Mouse (Mus musculus): ENCODE data around the gene Cacna1i.

Cacna1i gene

DNA sequence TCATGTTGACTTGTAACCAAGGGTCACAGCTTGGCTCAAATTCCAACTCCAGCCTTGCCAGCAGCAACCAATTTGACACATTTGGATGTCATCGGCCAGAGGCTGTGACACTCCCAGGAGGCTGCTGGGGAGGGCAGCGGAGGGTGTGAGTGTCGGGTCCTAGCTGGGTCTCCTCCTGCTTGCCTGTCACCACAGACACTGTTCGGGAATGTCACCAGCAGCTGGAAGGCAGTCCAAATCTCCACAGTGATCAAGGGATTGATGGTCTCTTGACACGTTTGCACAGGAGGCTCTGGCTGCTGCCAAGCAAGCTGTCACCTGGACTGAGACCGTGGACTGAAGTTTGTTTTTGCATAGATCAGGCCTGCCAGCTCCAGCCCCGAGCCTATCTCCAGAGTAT, 123.6 kb downstream of the Cacna1i start:
- DNase-seq (ENCODE audit: low read depth), result no peak

DNA sequence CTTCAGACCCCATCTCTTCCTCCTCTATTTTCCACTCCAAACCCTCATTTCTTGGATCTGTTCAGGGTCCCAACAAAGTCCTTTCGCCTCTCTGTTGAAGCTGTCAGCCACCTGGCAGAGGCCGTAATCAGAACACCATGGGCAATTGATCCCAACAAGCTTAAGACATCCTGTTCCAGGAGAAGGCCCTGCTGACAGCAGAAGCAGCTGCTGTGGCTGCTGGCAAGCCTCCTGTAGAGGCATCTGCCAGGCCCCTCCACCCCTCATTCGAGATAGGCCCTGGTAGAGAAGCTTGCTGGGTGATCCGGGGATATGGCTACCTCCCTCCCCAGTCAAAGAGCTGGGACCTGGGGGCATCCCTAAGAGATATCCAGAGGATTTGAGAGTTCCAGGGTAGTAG, 126.0 kb downstream of the Cacna1i start:
- DNase-seq (ENCODE audit: low read depth), result no peak

DNA sequence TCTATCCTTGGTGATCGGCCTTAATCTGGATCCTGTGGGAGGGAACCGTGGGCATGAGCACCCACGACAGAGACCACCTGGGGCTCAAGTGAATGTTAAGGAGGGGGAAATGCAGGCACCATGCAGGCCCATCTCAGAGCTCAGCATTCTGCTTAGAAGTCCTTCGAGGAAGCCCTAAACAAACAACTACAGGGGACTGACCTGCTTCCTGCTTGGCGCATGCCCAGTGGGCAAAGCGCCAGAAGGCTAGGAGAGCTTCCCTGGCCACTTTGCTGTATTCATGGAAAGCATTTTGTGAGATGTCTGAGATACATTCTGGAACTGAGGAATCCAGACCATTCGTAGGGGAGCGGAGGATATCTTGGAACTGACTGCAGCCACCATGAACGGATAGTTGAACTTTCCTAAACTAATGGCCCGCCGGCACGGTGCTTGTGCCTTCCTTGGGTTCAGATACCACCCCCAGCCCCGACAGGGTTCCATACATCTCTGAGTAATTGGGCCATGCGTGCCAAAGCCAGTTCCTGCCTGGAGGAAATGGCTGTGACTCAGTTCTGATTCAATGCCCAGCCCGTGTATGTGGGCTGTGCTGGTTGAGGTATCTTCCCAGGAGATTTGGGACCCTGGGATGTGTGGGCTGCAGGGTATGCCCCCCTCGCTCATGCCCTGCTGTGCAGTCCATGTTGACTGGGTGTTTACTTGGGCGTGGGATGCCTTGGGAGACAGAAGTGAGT, 127.1 kb downstream of the Cacna1i start:
- DNase-seq (ENCODE audit: low read depth), result no peak

DNA sequence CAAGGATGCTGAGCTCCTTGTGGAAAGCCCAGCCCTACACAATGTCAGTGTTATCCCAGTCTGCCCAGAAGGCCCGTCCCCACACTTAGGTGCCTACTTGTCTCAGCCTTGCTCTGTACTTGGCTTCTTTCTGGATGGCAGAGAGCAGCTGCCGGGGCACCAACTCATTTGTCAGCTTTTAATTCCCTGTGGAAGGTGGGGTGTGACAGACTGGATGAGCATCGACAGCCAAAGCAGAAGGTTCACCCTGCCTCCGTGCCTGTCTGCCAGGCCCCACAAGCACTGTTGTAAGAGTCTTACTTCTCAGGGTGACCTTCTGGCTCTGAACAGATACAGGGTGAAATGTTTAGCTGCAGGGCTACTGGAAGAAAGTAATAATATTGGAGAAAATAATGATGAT, 128.1 kb downstream of the Cacna1i start:
- DNase-seq (ENCODE audit: low read depth), result no peak

DNA sequence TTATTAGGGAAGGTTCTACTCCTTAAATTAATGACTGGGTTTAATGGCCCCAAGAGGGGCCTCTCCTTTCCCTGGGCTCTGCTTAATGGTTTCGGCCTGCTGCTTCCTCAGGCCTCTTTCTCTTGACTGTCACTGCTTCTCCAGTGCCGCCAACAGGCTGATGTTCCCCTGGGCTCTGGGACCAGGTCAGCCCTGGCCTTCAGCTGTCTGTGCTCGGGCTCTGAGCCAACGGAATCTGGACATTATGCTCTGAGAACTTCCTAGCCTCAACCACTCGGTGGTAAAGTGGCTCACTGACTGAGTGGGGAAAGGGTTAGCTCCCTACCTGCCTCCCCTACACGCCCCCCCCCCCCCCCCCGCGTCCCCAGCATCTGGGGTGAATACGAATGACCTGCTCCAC, 130.0 kb downstream of the Cacna1i start:
- no peak for DNase-seq (ENCODE audit: low read depth)

DNA sequence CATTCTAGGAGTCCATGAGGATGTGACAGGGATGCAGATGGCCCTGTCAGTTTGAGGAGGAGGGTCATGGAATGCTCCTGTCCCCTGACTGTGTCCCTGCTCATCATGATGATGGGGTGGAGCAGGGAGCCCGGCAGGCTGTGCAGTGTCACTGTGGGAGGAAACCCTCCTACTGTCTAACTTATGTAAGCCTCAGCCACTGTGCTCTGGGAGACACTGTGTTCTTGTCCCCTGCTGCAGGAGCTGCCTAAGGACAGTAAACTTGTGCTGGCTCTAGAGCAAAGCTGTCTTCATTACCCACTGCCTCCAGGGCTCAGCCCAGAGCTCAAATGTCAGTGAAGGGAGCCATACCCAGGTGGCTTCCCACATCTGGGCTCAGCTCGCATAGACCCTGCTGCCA, 131.1 kb downstream of the Cacna1i start:
- no peak for DNase-seq (ENCODE audit: low read depth)

DNA sequence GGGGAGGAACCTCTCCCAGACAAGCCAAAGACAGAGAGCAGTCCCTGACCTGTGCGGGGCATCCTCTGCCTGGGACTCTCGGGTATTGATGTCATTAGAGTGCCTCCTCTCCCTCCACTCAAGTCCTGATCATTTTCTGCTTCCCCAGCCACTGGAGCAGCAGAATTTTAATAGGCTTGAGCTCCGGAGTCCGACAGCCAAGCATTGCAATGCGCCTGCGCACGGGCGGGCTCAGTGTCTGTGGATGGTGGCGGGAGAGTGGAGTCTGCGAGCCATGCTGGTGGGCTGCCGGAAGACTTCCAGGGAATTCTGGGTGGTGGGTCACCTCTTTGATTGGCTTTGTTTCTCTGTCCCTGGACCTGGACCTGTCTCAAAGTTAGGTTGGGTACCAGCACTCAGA, 143.3 kb downstream of the Cacna1i start:
- DNase-seq (ENCODE audit: low read depth), result no peak

DNA sequence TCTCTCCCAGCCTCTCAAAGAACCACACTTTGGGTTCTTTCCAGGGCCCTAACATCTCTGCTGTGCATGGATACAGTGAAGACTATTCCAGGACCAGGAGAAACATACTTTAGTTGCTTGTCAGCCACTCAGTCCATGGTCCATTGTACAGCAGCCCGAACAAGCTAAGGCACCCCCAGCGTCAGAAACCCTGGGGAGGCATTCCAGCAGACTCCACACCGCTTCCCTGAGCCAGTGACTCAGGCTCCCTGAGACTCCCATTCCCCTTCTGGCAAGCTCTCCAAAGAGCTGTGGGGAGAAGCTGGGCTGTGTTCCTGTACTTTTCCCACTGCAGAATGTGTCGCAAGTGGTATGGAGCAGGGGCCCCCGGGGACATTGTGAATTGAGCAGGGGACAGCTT, 149.9 kb downstream of the Cacna1i start:
- DNase-seq (ENCODE audit: low read depth), result no peak

DNA sequence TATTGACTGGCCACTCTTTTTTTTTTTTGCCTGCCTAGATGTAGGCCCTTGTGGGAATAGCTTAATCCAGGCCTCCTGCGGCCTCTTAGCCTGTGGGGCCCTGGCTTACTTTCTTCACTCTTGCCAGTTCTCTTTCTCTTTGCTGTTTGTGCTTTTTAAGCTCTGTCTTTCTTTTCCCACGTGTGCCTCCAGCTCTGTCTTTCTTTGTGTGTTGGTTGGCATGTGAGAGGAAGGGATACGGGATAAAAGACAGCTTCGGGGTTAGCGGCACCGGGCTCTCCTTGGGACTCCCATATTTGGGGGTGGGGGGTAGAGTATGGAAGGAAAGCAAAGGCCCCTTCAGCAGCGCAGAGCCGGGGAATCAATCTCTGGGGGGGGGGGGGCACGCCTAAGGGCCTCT, 151.0 kb downstream of the Cacna1i start:
- DNase-seq (ENCODE audit: low read depth), result no peak

DNA sequence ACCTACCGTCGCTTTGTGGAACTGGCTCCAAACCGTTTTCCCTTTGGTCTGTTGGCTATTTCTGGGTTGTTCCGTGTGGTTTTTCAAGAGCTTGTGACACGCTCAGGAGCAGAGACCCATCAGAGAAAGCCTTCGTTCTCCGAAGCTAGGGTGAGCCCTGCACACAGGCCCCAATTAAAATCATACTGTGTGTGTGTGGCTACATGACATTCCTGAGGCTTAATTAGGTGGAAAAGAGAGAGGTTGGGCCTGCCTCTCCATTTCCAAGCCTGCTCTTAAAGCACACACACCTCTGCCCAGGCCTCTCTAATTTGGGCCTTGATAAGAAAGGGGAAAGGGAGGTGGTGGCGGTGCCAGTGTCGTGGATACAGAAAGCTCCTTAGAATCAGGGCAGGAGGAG, 151.4 kb downstream of the Cacna1i start:
- DNase-seq (ENCODE audit: low read depth), result no peak

DNA sequence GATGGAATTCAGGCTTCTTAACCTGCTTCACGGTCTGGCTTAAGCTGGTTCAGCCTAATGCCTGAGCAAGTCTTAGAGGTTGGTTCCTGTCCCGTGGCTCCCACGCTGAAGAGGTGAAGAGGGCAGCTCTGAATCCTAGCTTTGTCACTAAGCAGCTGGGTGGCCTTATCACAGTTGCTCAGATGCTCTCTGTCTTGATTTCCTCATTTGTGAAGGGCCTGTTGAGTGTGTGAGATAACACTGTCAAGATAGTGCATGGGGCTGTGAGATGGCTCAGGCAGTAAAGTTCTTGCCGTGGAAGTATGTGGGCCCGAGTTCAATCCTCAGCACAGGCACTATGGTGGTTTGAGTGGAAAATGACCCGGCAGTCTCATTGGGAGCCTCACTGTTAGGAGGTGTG, 153.2 kb downstream of the Cacna1i start:
- DNase-seq (ENCODE audit: low read depth), result no peak

DNA sequence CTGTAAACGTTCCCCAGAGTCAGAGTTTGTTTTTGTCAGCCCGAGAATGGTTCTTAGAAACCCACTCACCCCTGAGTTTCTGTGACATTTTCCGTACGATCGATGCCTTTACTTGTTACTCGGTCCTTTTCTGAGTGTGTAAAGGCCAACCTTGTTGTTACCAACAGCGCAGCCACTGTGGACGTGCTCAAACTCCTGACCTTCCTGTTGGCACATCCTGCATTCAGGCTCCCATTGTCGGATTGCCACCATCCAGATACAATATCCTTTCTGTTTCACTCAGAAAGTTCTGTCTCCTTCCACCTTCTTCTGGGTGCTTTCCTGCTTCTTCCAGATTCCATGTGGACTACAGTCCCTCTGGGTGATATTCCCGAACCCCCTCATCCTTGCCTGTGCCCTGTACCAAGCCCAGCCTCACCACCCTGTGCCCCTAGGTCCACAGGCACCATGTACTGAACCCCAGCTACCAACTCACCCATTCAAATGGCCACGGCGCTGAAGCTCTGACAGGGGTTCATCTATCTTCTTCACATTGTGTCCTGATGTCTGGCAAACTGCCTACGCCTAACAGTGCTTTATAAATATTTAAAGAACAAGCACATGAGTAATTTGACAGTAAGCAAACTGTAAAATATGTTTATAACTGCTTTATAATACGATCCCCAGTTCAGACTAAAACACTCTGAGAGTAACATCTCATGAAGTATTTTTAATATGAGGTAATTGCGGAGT, 159.1 kb downstream of the Cacna1i start:
- DNase-seq (ENCODE audit: low read depth), result no peak

Measured in naive thymus-derived CD4-positive, alpha-beta T cell, adult 2 months (primary cell).